Mouse (Mus musculus) olfactory bulb, adult 2 months (tissue): Measurements from ENCODE around the gene Ccm2.

Experiments used
- CTCF ChIP-seq: fragments of 200-500 bp; IDR thresholded peaks from 2 replicates; pipeline ENCODE4 v1.5.1; 2012; ENCODE audit warnings: low read depth, mild to moderate bottlenecking, low read length, moderate library complexity; ENCODE audit not compliant: insufficient read depth
- POLR2A ChIP-seq: fragments of 200-500 bp; IDR thresholded peaks from 2 replicates; pipeline ENCODE4 v1.6.1; 2012; ENCODE audit warnings: mild to moderate bottlenecking, low read depth, low read length, moderate library complexity; ENCODE audit not compliant: insufficient read depth

DNA sequence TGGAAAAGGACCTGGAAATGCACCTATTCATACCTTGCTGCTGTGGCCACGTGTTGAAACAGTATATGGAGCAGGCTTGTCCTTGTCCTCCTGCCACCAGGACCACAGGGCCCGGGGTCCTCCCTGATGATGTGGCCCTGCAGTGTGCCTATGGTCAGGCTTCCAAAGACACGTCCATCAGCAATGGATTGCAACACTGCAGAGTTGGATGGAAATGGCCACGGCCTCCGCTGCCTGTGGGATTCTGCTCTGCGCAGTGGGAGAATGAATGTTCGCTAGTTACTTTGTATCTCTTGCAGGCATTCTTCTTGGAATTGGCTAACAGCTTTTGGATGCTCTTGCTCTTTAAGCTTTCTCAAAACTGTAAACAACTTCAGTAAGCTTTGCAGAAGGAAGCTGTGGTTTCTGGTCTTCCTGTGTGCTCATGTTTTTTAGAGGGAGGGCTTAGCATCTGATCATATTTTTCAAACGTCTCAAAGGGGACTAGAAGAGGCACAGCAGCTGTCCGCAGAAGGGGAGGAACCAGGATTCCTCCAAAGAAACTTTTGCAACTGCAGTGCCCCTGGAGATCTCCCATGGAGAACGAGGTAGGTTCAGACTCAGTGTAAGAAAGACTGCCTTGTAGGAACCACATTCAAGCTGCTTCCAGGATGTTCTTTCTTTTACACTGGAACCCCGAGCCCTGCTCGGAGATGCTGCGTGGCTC, 14.1 kb downstream of the Ccm2 start:
- TF ChIP-seq CTCF, result no peak
- TF ChIP-seq POLR2A, result no peak
